Mouse (Mus musculus) T-helper 17 cell (primary cell): ENCODE measurements around the gene Olfr490.

Experiments used
- in situ Hi-C, 2 experiments: fragments of 300-600 bp; cut with MboI, MseI; formaldehyde crosslinking; loops; 1 replicate in 1 of 2; 2 replicates in 1 of 2; pipeline ENCODE4 v1.15.1; 2025; ENCODE audit warnings: high pct_unique_total_duplicates in 2 of 2

Gene Olfr490

GRCm38 (mm10) chr7:108288834-108289233 lies at the start of gene Olfr490:
Gene Olfr490 (minus strand): TSS chr7:108288934.
- in situ Hi-C loops: no loop called here

GRCm38 (mm10) chr7:108323574-108323973 lies 34.8 kb upstream of the Olfr490 start, which contains the start of gene Olfr492:
Gene Olfr492 (minus strand): TSS chr7:108323674.
- in situ Hi-C loops: no loop called here

GRCm38 (mm10) chr7:108313151-108313550 lies 24.4 kb upstream of the Olfr490 start, which contains the start of gene Olfr491:
Gene Olfr491 (plus strand): TSS chr7:108313451.
- in situ Hi-C loops: no loop called here

GRCm38 (mm10) chr7:108258247-108258646 lies 30.5 kb downstream of the Olfr490 start, which contains the start of gene Olfr488:
Gene Olfr488 (minus strand): TSS chr7:108258347.
- in situ Hi-C loops: no loop called here
